Mouse (Mus musculus): ENCODE data around the gene Lgals12.

DNA sequence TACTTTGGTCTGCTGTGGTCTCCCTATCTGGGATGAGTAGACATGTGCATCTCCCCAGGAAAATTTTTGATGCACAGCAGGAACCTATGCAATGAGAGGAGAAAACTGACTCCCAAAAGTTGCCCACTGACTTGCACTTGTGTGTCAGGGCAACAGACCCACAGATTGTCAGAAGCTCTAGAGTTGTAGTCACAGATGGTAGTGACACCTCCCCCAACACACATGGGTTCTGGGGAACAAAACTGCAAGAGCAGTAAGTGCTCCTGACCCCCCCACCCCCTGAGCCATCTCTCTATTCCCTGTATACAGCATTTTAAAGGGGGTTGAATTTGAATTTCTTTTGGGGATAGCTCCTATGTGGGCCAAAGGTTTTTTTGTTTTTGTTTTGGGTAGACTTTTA is 16.2 kb downstream of the Lgals12 start:
- no peak for TF ChIP-seq CTCF (IDR thresholded peaks at IDR 0.05)
- TF ChIP-seq POLR2A (IDR thresholded peaks at IDR 0.05; ENCODE audit: insufficient read depth, low read depth, low read length): no peak
- TF ChIP-seq EP300 (IDR thresholded peaks at IDR 0.05; ENCODE audit: insufficient read depth, low read depth, low read length): no peak

All from heart, adult 2 months (tissue).